Comparison of ENCODE assay signal across 17 mouse cellular contexts in genomic region chr16:18376297-18376954, GRCm38 (mm10). TPM values are rescaled to one million over a fixed set of nuclear protein-coding genes. Genes with fewer than 3 reads are reported as not detected.
DNase-seq lines count a peak whose midpoint lies in the region; ATAC-seq and TF ChIP-seq lines count a peak whose summit lies in the region.
"Had no signal": no experiment of that assay in that cellular context is flagged by ENCODE, and none has a peak within 500 bp of the region (broad histone marks: within the 10 kb centered on the region; RNA-seq: fewer than 3 reads in every experiment).

No protein-coding gene starts in this region.

- no peak for TF ChIP-seq CTCF in spleen, adult 2 months (IDR thresholded peaks at IDR 0.05; ENCODE audit: extremely low read depth, insufficient read depth, insufficient read length, insufficient replicate concordance)

- no peaks in the 10 kb centered on the region for H3K9me3 ChIP-seq in kidney, embryonic 16.5 days (ENCODE audit: low read length)
- no peaks in the 10 kb centered on the region for H3K9me3 ChIP-seq in liver, embryonic 12.5 days (replicated peaks)
- H3K9me3 ChIP-seq: limb, embryonic 13.5 days had no signal

- peaks cover 4% of the 10 kb centered on the region; the same call in 1 of the 2 replicates for H3K4me1 ChIP-seq in kidney, embryonic 16.5 days (ENCODE audit: insufficient read depth, low read length)
- H3K4me1 ChIP-seq in spleen, adult 2 months (ENCODE audit: control insufficient read depth, insufficient read depth, insufficient read length), result peaks cover 8% of the 10 kb centered on the region; the same call in 1 of the 2 replicates
- H3K4me1 ChIP-seq in liver, embryonic 12.5 days, result peaks cover 14% of the 10 kb centered on the region

- no peak overlapping the region for H3K9ac ChIP-seq in kidney, embryonic 16.5 days (replicated peaks; ENCODE audit: low read length)
- no peak overlapping the region for H3K9ac ChIP-seq in liver, embryonic 12.5 days
- H3K9ac ChIP-seq: limb, embryonic 13.5 days had no signal

- H3K27ac ChIP-seq in kidney, embryonic 16.5 days (ENCODE audit: low read length), result no peak overlapping the region
- H3K27ac ChIP-seq in spleen, adult 2 months (ENCODE audit: insufficient read depth, low read length), result 0 out of 2 replicates have a peak overlapping the region, but pooled peaks have one; percentile 0
- H3K27ac ChIP-seq in liver, embryonic 12.5 days, result peak overlapping the region; percentile 63
- H3K27ac ChIP-seq: heart, adult 2 months; hindbrain, postnatal 0 days; layer of hippocampus, adult 2 months; left cerebral cortex, adult 2 months; limb, embryonic 13.5 days had no signal

- no peak for ATAC-seq in kidney, embryonic 16.5 days (ENCODE audit: low FRiP score, low TSS enrichment)
- 0 out of 2 replicates have a peak, but pooled peaks have one; percentile 30 for ATAC-seq in liver, embryonic 12.5 days
- ATAC-seq: hindbrain, postnatal 0 days; lung, postnatal 0 days had no signal

- peak; percentile 62 for DNase-seq in kidney, adult 9 months
- DNase-seq in spleen, adult 2 months (ENCODE audit: low read depth in 1 of 2, low spot score in 2 of 2), result no peak
- no peak for DNase-seq in spleen, postnatal 4 days (ENCODE audit: low spot score in 2 of 2)
- DNase-seq in cerebellum, postnatal 14 days, result no peak
- DNase-seq in adrenal gland, postnatal 14 days, result no peak
- DNase-seq: cerebellum, adult 9-11 months; heart, adult 2 months; heart, postnatal 14 days; right cerebral cortex, adult 18-20 months; thymus, postnatal 14 days had no signal

- no peak for TF ChIP-seq POLR2A in spleen, adult 2 months (IDR thresholded peaks at IDR 0.05; ENCODE audit: low read depth, low read length)

- 74% methylated on average over 7 of the region's 7 CpGs for WGBS in kidney, embryonic 16.5 days
- WGBS in spleen, adult 2 months, result 49% methylated on average over 7 of the region's 7 CpGs
- 53% methylated on average over 6 of the region's 7 CpGs for WGBS in liver, embryonic 12.5 days (ENCODE audit: insufficient replicate concordance)

- H3K4me3 ChIP-seq in kidney, embryonic 16.5 days (ENCODE audit: low read length), result no peak overlapping the region
- no peak overlapping the region for H3K4me3 ChIP-seq in spleen, adult 2 months (ENCODE audit: extremely low read depth, insufficient read depth, insufficient read length)
- no peak overlapping the region for H3K4me3 ChIP-seq in liver, embryonic 12.5 days
- H3K4me3 ChIP-seq: heart, adult 2 months; layer of hippocampus, adult 2 months; left cerebral cortex, adult 2 months; limb, embryonic 13.5 days had no signal

- no peaks in the 10 kb centered on the region for H3K36me3 ChIP-seq in kidney, embryonic 16.5 days (ENCODE audit: insufficient read depth, low read length)
- no peaks in the 10 kb centered on the region for H3K36me3 ChIP-seq in spleen, adult 2 months (ENCODE audit: control insufficient read depth, insufficient read depth, low read length)
- H3K36me3 ChIP-seq in liver, embryonic 12.5 days, result no peaks in the 10 kb centered on the region
- H3K36me3 ChIP-seq: limb, embryonic 13.5 days had no signal

- H3K4me2 ChIP-seq in kidney, embryonic 16.5 days (replicated peaks; ENCODE audit: low read depth, low read length), result no peak overlapping the region
- H3K4me2 ChIP-seq in liver, embryonic 12.5 days, result no peak overlapping the region
- H3K4me2 ChIP-seq: limb, embryonic 13.5 days had no signal

- no peaks in the 10 kb centered on the region for H3K27me3 ChIP-seq in kidney, embryonic 16.5 days (ENCODE audit: insufficient read depth, low read length)
- no peaks in the 10 kb centered on the region for H3K27me3 ChIP-seq in spleen, adult 2 months (ENCODE audit: control insufficient read depth, insufficient read depth, low read length)
- no peaks in the 10 kb centered on the region for H3K27me3 ChIP-seq in liver, embryonic 12.5 days (replicated peaks)
- H3K27me3 ChIP-seq: limb, embryonic 13.5 days had no signal

RNA-seq across cellular contexts. Expression of gene Arvcf, which starts 28.4 kb away (rescaled TPM):
- 31.0 and 31.2 TPM in 2 replicates for polyA plus RNA-seq in kidney, embryonic 16.5 days (2015; fragmentation: Nextera tagmentation; extraction: Ambion mirVana)
- 55.9 and 57.1 TPM in 2 replicates for polyA plus RNA-seq in spleen, adult 2 months (2012; rRNA removed)
- polyA plus RNA-seq in liver, embryonic 12.5 days (2016; fragmentation: Nextera tagmentation; extraction: Ambion mirVana), result 12.6 and 12.9 TPM in 2 replicates
- 30.0 and 30.2 TPM in 2 replicates for total RNA-seq in adrenal gland, postnatal 14 days (2021)

RNA-seq across cellular contexts. Expression of gene Tango2, which starts 28.5 kb away (rescaled TPM):
- 29.1 and 31.0 TPM in 2 replicates for polyA plus RNA-seq in kidney, embryonic 16.5 days (2015; fragmentation: Nextera tagmentation; extraction: Ambion mirVana)
- 29.4 and 31.1 TPM in 2 replicates for polyA plus RNA-seq in spleen, adult 2 months (2012; rRNA removed)
- polyA plus RNA-seq in liver, embryonic 12.5 days (2016; fragmentation: Nextera tagmentation; extraction: Ambion mirVana), result 76.3 and 79.3 TPM in 2 replicates
- 30.2 and 30.5 TPM in 2 replicates for total RNA-seq in adrenal gland, postnatal 14 days (2021)

RNA-seq across cellular contexts. Expression of gene Txnrd2, which starts 49.8 kb away (rescaled TPM):
- polyA plus RNA-seq in kidney, embryonic 16.5 days (2015; fragmentation: Nextera tagmentation; extraction: Ambion mirVana), result 33.7 and 35.2 TPM in 2 replicates
- 22.3 and 29.0 TPM in 2 replicates for polyA plus RNA-seq in spleen, adult 2 months (2012; rRNA removed)
- 106 and 107 TPM in 2 replicates for polyA plus RNA-seq in liver, embryonic 12.5 days (2016; fragmentation: Nextera tagmentation; extraction: Ambion mirVana)
- total RNA-seq in adrenal gland, postnatal 14 days (2021), result 66.4 and 66.5 TPM in 2 replicates

RNA-seq across cellular contexts. Expression of gene Comt, which starts 50.2 kb away (rescaled TPM):
- 119 and 127 TPM in 2 replicates for polyA plus RNA-seq in kidney, embryonic 16.5 days (2015; fragmentation: Nextera tagmentation; extraction: Ambion mirVana)
- polyA plus RNA-seq in spleen, adult 2 months (2012; rRNA removed), result 64.7 and 87.1 TPM in 2 replicates
- 113 and 120 TPM in 2 replicates for polyA plus RNA-seq in liver, embryonic 12.5 days (2016; fragmentation: Nextera tagmentation; extraction: Ambion mirVana)
- 117 and 147 TPM in 2 replicates for total RNA-seq in adrenal gland, postnatal 14 days (2021)
